Mouse (Mus musculus) neural tube, embryonic 15.5 days (tissue): ENCODE results near the gene Slc2a9. TPM values are rescaled to one million over a fixed set of nuclear protein-coding genes. Genes with fewer than 3 reads are reported as not detected.

Experiments
- ATAC-seq: fragments of 200-750 bp; cut with Nextera tagmentation; 2 replicates; pipeline ENCODE4 v1.8.0; 2017; ENCODE audit warnings: mild to moderate bottlenecking, moderate TSS enrichment, moderate library complexity; ENCODE audit not compliant: low FRiP score
- H3K27ac ChIP-seq: fragments of 300-500 bp; sonication (generic); replicated peaks from 2 replicates; pipeline ENCODE4 v1.5.1; 2015; ENCODE audit warnings: mild to moderate bottlenecking, inconsistent platforms
- H3K27me3 ChIP-seq: fragments of 300-500 bp; sonication (generic); replicated peaks from 2 replicates; pipeline ENCODE4 v1.6.1; 2015; ENCODE audit warnings: inconsistent platforms
- H3K36me3 ChIP-seq: fragments of 300-500 bp; sonication (generic); 2 replicates; pipeline ENCODE4 v1.6.1; 2015; ENCODE audit warnings: inconsistent platforms
- H3K4me1 ChIP-seq: fragments of 300-500 bp; sonication (generic); 2 replicates; pipeline ENCODE4 v1.6.1; 2015; ENCODE audit warnings: inconsistent platforms
- H3K4me2 ChIP-seq: fragments of 300-500 bp; sonication (generic); 2 replicates; pipeline ENCODE4 v1.6.1; 2015; ENCODE audit warnings: inconsistent platforms, mild to moderate bottlenecking, moderate library complexity
- H3K4me3 ChIP-seq: fragments of 300-500 bp; sonication (generic); replicated peaks from 2 replicates; pipeline ENCODE4 v1.5.1; 2015; ENCODE audit warnings: mild to moderate bottlenecking, inconsistent platforms
- H3K9ac ChIP-seq: fragments of 300-500 bp; sonication (generic); replicated peaks from 2 replicates; pipeline ENCODE4 v1.6.1; 2015; ENCODE audit warnings: mild to moderate bottlenecking, inconsistent platforms
- H3K9me3 ChIP-seq: fragments of 300-500 bp; sonication (generic); replicated peaks from 2 replicates; pipeline ENCODE4 v1.6.1; 2016; ENCODE audit warnings: inconsistent platforms
- whole genome bisulfite sequencing: fragments of 180-500 bp; shearing (Covaris S2); methylation state at CpG from one replicate; pipeline ENCODE4 v1.1.7; 2015; ENCODE audit warnings: mixed read lengths; 5-methylcytosine and 5-hydroxymethylcytosine counted together
- polyA plus RNA-seq: library from polyadenylated mRNA; unstranded; fragments of >200 nt; fragmentation: Nextera tagmentation; extraction: Ambion mirVana; gene quantifications from 2 replicates; pipeline ENCODE4 v1.2.1, GENCODE M21; 2015

The Slc2a9 gene
- polyA plus RNA-seq, 1 experiment from 2014 or later = 0.44 TPM

DNA sequence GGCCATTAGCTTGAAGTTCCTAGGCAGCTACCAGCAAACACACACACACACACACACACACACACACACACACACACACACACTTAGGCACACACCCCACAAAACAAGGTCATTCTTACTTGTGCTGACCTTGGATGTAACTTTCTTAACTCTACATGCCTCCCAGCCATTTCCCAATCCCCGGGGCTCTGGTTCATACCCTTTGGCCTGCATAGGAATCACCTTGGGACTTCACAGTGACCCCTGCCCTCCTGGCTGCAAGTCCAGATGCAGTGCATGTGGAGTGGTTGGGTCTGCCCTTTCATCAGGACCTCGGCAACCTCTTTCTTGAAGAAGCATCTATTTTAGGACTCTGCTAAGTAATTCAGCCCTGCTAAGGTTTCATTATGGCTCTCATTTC, 197.7 kb downstream of the Slc2a9 start:
- no peak overlapping the region for H3K4me3 ChIP-seq
- no peaks in the 10 kb centered on the region for H3K9me3 ChIP-seq
- H3K27me3 ChIP-seq = peaks cover 5% of the 10 kb centered on the region; the same call in 1 of the 2 replicates
- ATAC-seq = no peak
- H3K4me2 ChIP-seq = no peak overlapping the region
- 85% methylated on average over 2 of the region's 2 CpGs for WGBS
- no peak overlapping the region for H3K9ac ChIP-seq
- no peaks in the 10 kb centered on the region for H3K36me3 ChIP-seq
- H3K4me1 ChIP-seq = 0 out of 2 replicates have a peak, but pooled peaks cover 2% of the 10 kb centered on the region
- H3K27ac ChIP-seq = no peak overlapping the region

DNA sequence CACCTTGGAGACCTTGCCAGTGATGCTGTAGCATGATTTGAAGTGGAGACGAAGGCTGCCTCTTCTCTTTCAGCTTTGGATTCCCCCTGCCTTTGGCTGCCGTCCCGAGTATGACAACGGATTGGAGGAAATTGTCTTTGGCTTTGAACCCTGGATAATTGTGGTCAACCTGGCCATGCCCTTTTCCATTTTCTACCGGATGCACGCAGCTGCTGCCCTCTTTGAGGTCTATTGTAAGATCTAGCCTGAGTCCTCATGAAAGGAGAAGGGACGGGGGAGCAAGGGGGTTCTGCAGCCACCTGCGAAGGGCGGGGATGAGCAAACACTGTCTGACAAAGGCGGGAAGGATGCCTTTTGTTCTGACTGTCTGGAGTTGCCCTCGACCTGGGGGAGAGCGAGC, 200.3 kb downstream of the Slc2a9 start:
- no peaks in the 10 kb centered on the region for H3K4me1 ChIP-seq
- no peak overlapping the region for H3K9ac ChIP-seq
- H3K4me2 ChIP-seq = no peak overlapping the region
- H3K27ac ChIP-seq = no peak overlapping the region
- no peaks in the 10 kb centered on the region for H3K36me3 ChIP-seq
- no peaks in the 10 kb centered on the region for H3K9me3 ChIP-seq
- no peaks in the 10 kb centered on the region for H3K27me3 ChIP-seq
- ATAC-seq = no peak
- WGBS = 15% methylated on average over 12 of the region's 12 CpGs
- no peak overlapping the region for H3K4me3 ChIP-seq

DNA sequence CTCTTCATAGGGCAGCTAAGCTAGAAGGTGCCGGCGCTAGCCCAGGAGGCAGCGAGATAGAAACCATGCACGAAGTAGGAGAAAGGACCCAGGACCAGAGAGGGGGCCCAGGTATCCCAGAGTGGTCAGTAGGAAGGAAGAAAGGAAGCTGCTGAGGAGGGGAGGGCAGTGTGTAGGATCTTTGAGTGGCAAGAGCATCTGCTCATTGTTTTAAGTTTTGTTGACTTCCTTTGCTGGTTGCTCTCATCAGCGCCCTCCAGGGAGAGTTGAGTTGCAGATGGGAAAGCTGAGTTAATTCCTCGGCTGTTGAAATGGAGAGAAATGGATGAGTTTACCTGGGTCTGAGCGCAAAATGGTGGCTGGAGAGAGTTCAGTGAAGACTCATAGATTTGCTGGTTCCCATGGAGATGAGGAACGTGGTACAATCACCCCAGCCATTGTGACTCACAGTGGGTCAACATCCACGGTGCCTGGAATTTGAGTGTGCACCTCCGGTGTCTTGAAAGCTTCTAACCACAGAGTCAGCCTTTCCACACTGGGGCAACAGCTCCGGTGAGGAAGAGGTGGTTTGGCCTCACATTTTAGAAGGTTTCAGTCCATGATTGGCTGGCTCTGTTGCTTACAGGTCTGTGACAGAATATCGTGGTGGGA, 201.1 kb downstream of the Slc2a9 start:
- H3K36me3 ChIP-seq = no peaks in the 10 kb centered on the region
- WGBS = 88% methylated on average over 12 of the region's 12 CpGs
- ATAC-seq = no peak

More for the DNA sequence above, 201.1 kb downstream of the Slc2a9 start:
- H3K4me1 ChIP-seq = no peaks in the 10 kb centered on the region
- no peaks in the 10 kb centered on the region for H3K27me3 ChIP-seq
- H3K9ac ChIP-seq = no peak overlapping the region
- H3K4me2 ChIP-seq = no peak overlapping the region
- no peak overlapping the region for H3K4me3 ChIP-seq
- no peak overlapping the region for H3K27ac ChIP-seq
- no peaks in the 10 kb centered on the region for H3K9me3 ChIP-seq

Other genes with a start within 250 kb of the Slc2a9 start
- 96.4 and 100 TPM in 2 replicates for gene Tmem128, start 243.0 kb downstream of the Slc2a9 start, polyA plus RNA-seq
- gene Otop1, start 227.2 kb downstream of the Slc2a9 start, polyA plus RNA-seq = 0.05 TPM in 1 of 2 replicates, not detected in the other
- 0.84 and 0.88 TPM in 2 replicates for gene Drd5, start 183.8 kb downstream of the Slc2a9 start, polyA plus RNA-seq
- 170 and 202 TPM in 2 replicates for gene Wdr1, start 60.1 kb upstream of the Slc2a9 start, polyA plus RNA-seq
- gene Zfp518b, start 181.7 kb upstream of the Slc2a9 start, polyA plus RNA-seq = 26.9 and 30.0 TPM in 2 replicates